Mouse (Mus musculus): ENCODE data around the gene Arnt2. TPM values are rescaled to one million over a fixed set of nuclear protein-coding genes. Genes with fewer than 3 reads are reported as not detected.

Arnt2 gene
- polyA plus RNA-seq, 1 experiment = 5.6 TPM

GRCm38 (mm10) chr7:84247960-84248665 lies 161.9 kb downstream of the Arnt2 start:
- Histone ChIP-seq H3K27ac (ENCODE audit: control insufficient read depth, insufficient read depth, low read depth, low read length) (no peak overlapping the region), H3K4me1 (ENCODE audit: control insufficient read depth, insufficient read depth, low read length) (no peaks in the 10 kb centered on the region), H3K4me3 (ENCODE audit: control insufficient read depth, low read depth, low read length) (no peak overlapping the region), H3K27me3 (ENCODE audit: control insufficient read depth, insufficient read depth, low read length) (no peaks in the 10 kb centered on the region), H3K36me3 (ENCODE audit: control insufficient read depth, insufficient read depth, low read length) (no peaks in the 10 kb centered on the region)
- TF ChIP-seq CTCF (IDR thresholded peaks at IDR 0.05; ENCODE audit: control insufficient read depth, insufficient read depth, insufficient replicate concordance, low read depth, low read length) = no peak
- no peak for TF ChIP-seq POLR2A (IDR thresholded peaks at IDR 0.05; ENCODE audit: control insufficient read depth, low read depth, low read length)

- no peak for TF ChIP-seq CTCF (IDR thresholded peaks at IDR 0.05; ENCODE audit: control insufficient read depth, insufficient read depth, insufficient replicate concordance, low read depth, low read length)
- no peak for TF ChIP-seq POLR2A (IDR thresholded peaks at IDR 0.05; ENCODE audit: control insufficient read depth, low read depth, low read length)
- no peak overlapping the region for H3K4me3 ChIP-seq (ENCODE audit: control insufficient read depth, low read depth, low read length)
- no peaks in the 10 kb centered on the region for H3K27me3 ChIP-seq (ENCODE audit: control insufficient read depth, insufficient read depth, low read length)
- H3K4me1 ChIP-seq (ENCODE audit: control insufficient read depth, insufficient read depth, low read length) = no peaks in the 10 kb centered on the region
- H3K27ac ChIP-seq (ENCODE audit: control insufficient read depth, insufficient read depth, low read depth, low read length) = no peak overlapping the region
- H3K36me3 ChIP-seq (ENCODE audit: control insufficient read depth, insufficient read depth, low read length) = no peaks in the 10 kb centered on the region
These were observed 163.1 kb downstream of the Arnt2 start for GRCm38 (mm10) chr7:84246878-84247277.

GRCm38 (mm10) chr7:84246093-84246492 lies 163.9 kb downstream of the Arnt2 start:
- Histone ChIP-seq H3K27me3 (ENCODE audit: control insufficient read depth, insufficient read depth, low read length) (no peaks in the 10 kb centered on the region), H3K27ac (ENCODE audit: control insufficient read depth, insufficient read depth, low read depth, low read length) (no peak overlapping the region), H3K36me3 (ENCODE audit: control insufficient read depth, insufficient read depth, low read length) (no peaks in the 10 kb centered on the region), H3K4me1 (ENCODE audit: control insufficient read depth, insufficient read depth, low read length) (no peaks in the 10 kb centered on the region), H3K4me3 (ENCODE audit: control insufficient read depth, low read depth, low read length) (no peak overlapping the region)
- no peak for TF ChIP-seq POLR2A (IDR thresholded peaks at IDR 0.05; ENCODE audit: control insufficient read depth, low read depth, low read length)
- no peak for TF ChIP-seq CTCF (IDR thresholded peaks at IDR 0.05; ENCODE audit: control insufficient read depth, insufficient read depth, insufficient replicate concordance, low read depth, low read length)

GRCm38 (mm10) chr7:84240406-84240805 lies 169.6 kb downstream of the Arnt2 start:
- H3K4me3 ChIP-seq (ENCODE audit: control insufficient read depth, low read depth, low read length) = no peak overlapping the region
- TF ChIP-seq CTCF (IDR thresholded peaks at IDR 0.05; ENCODE audit: control insufficient read depth, insufficient read depth, insufficient replicate concordance, low read depth, low read length) (no peak), POLR2A (IDR thresholded peaks at IDR 0.05; ENCODE audit: control insufficient read depth, low read depth, low read length) (no peak)
- H3K27me3 ChIP-seq (ENCODE audit: control insufficient read depth, insufficient read depth, low read length) = no peaks in the 10 kb centered on the region
- no peaks in the 10 kb centered on the region; the same call in 1 of the 2 replicates for H3K4me1 ChIP-seq (ENCODE audit: control insufficient read depth, insufficient read depth, low read length)
- H3K36me3 ChIP-seq (ENCODE audit: control insufficient read depth, insufficient read depth, low read length) = no peaks in the 10 kb centered on the region
- no peak overlapping the region for H3K27ac ChIP-seq (ENCODE audit: control insufficient read depth, insufficient read depth, low read depth, low read length)

- Histone ChIP-seq H3K27ac (ENCODE audit: control insufficient read depth, insufficient read depth, low read depth, low read length) (no peak overlapping the region), H3K4me3 (ENCODE audit: control insufficient read depth, low read depth, low read length) (no peak overlapping the region), H3K36me3 (ENCODE audit: control insufficient read depth, insufficient read depth, low read length) (no peaks in the 10 kb centered on the region), H3K4me1 (ENCODE audit: control insufficient read depth, insufficient read depth, low read length) (no peaks in the 10 kb centered on the region; the same call in 1 of the 2 replicates), H3K27me3 (ENCODE audit: control insufficient read depth, insufficient read depth, low read length) (no peaks in the 10 kb centered on the region)
- TF ChIP-seq CTCF (IDR thresholded peaks at IDR 0.05; ENCODE audit: control insufficient read depth, insufficient read depth, insufficient replicate concordance, low read depth, low read length) (no peak), POLR2A (IDR thresholded peaks at IDR 0.05; ENCODE audit: control insufficient read depth, low read depth, low read length) (no peak)
These were observed 172.3 kb downstream of the Arnt2 start for GRCm38 (mm10) chr7:84237655-84238054.

GRCm38 (mm10) chr7:84231396-84231795 lies 178.6 kb downstream of the Arnt2 start:
- H3K4me1 ChIP-seq (ENCODE audit: control insufficient read depth, insufficient read depth, low read length) = no peaks in the 10 kb centered on the region; the same call in 1 of the 2 replicates
- H3K27me3 ChIP-seq (ENCODE audit: control insufficient read depth, insufficient read depth, low read length) = no peaks in the 10 kb centered on the region
- no peak overlapping the region for H3K4me3 ChIP-seq (ENCODE audit: control insufficient read depth, low read depth, low read length)
- TF ChIP-seq POLR2A (IDR thresholded peaks at IDR 0.05; ENCODE audit: control insufficient read depth, low read depth, low read length) = no peak
- no peak for TF ChIP-seq CTCF (IDR thresholded peaks at IDR 0.05; ENCODE audit: control insufficient read depth, insufficient read depth, insufficient replicate concordance, low read depth, low read length)
- H3K36me3 ChIP-seq (ENCODE audit: control insufficient read depth, insufficient read depth, low read length) = no peaks in the 10 kb centered on the region
- no peak overlapping the region for H3K27ac ChIP-seq (ENCODE audit: control insufficient read depth, insufficient read depth, low read depth, low read length)

- Histone ChIP-seq H3K27ac (ENCODE audit: control insufficient read depth, insufficient read depth, low read depth, low read length) (no peak overlapping the region), H3K4me1 (ENCODE audit: control insufficient read depth, insufficient read depth, low read length) (no peaks in the 10 kb centered on the region), H3K4me3 (ENCODE audit: control insufficient read depth, low read depth, low read length) (no peak overlapping the region), H3K27me3 (ENCODE audit: control insufficient read depth, insufficient read depth, low read length) (no peaks in the 10 kb centered on the region), H3K36me3 (ENCODE audit: control insufficient read depth, insufficient read depth, low read length) (no peaks in the 10 kb centered on the region)
- no peak for TF ChIP-seq POLR2A (IDR thresholded peaks at IDR 0.05; ENCODE audit: control insufficient read depth, low read depth, low read length)
- no peak for TF ChIP-seq CTCF (IDR thresholded peaks at IDR 0.05; ENCODE audit: control insufficient read depth, insufficient read depth, insufficient replicate concordance, low read depth, low read length)
These were observed 182.3 kb downstream of the Arnt2 start for GRCm38 (mm10) chr7:84227652-84228051.

Data from testis, adult 2 months (tissue).